Mouse (Mus musculus) neural tube, embryonic 14.5 days (tissue): Measurements from ENCODE around the gene Nxn. TPM values are rescaled to one million over a fixed set of nuclear protein-coding genes. Genes with fewer than 3 reads are reported as not detected.

Experiments
- ATAC-seq: fragments of 200-750 bp; cut with Nextera tagmentation; 2 replicates; pipeline ENCODE4 v1.8.0; 2017; ENCODE audit warnings: low read depth, mild to moderate bottlenecking, moderate TSS enrichment, moderate library complexity
- H3K27ac ChIP-seq: fragments of 300-500 bp; sonication (generic); 2 replicates; pipeline ENCODE4 v1.5.1; 2014; ENCODE audit warnings: low read depth, mild to moderate bottlenecking, control low read depth, low read length, moderate library complexity, mixed read lengths
- H3K27me3 ChIP-seq: fragments of 300-500 bp; sonication (generic); 2 replicates; pipeline ENCODE4 v1.6.1; 2014; ENCODE audit warnings: low read length; ENCODE audit not compliant: control insufficient read depth, insufficient read depth
- H3K36me3 ChIP-seq: fragments of 300-500 bp; sonication (generic); 2 replicates; pipeline ENCODE4 v1.6.1; 2014; ENCODE audit warnings: low read length, mixed read lengths; ENCODE audit not compliant: control insufficient read depth, insufficient read depth
- H3K4me1 ChIP-seq: fragments of 300-500 bp; sonication (generic); 2 replicates; pipeline ENCODE4 v1.6.1; 2014; ENCODE audit warnings: low read length; ENCODE audit not compliant: control insufficient read depth, insufficient read depth
- H3K4me2 ChIP-seq: fragments of 300-500 bp; sonication (generic); 2 replicates; pipeline ENCODE4 v1.6.1; 2014; ENCODE audit warnings: mild to moderate bottlenecking, low read depth, low read length, control low read depth
- H3K4me3 ChIP-seq: fragments of 300-500 bp; sonication (generic); 2 replicates; pipeline ENCODE4 v1.5.1; 2014; ENCODE audit warnings: low read depth, low read length, control low read depth, mixed read lengths
- H3K9ac ChIP-seq: fragments of 300-500 bp; sonication (generic); replicated peaks from 2 replicates; pipeline ENCODE4 v1.6.1; 2014; ENCODE audit warnings: low read depth, mild to moderate bottlenecking, control low read depth, low read length, mixed read lengths
- H3K9me3 ChIP-seq: fragments of 300-500 bp; sonication (generic); 2 replicates; pipeline ENCODE4 v1.6.1; 2016; ENCODE audit warnings: low read length; ENCODE audit not compliant: control insufficient read depth
- WGBS: fragments of 180-500 bp; shearing (Covaris S2); extraction: QIAGEN DNeasy Blood & Tissue Kit; methylation state at CpG from one replicate; pipeline ENCODE4 v1.1.7; 2014; 5-methylcytosine and 5-hydroxymethylcytosine counted together
- polyA plus RNA-seq: library from polyadenylated mRNA; unstranded; fragments of >200 nt; fragmentation: Nextera tagmentation; extraction: Ambion mirVana; gene quantifications from 2 replicates; pipeline ENCODE4 v1.2.1, GENCODE M21; 2014

Nxn gene
- polyA plus RNA-seq, 1 experiment from 2014 or later, result 23.5 TPM

GRCm38 (mm10) chr11:76406702-76407583 is 8.0 kb upstream of the Nxn start, which contains the start of gene Timm22:
TSS of gene Timm22 (plus strand) at chr11:76406952.
- ATAC-seq, result peak; percentile 94
- peak within 1 kb of the TSS; percentile 67 for H3K4me3 ChIP-seq
- 0 out of 2 replicates have a peak, but pooled peaks cover 7% of the 10 kb centered on the region for H3K4me1 ChIP-seq
- peak within 1 kb of the TSS; percentile 67 for H3K4me2 ChIP-seq
- H3K9me3 ChIP-seq, result no peaks in the 10 kb centered on the region
- H3K9ac ChIP-seq, result peak within 1 kb of the TSS; percentile 75
- no peaks in the 10 kb centered on the region for H3K36me3 ChIP-seq
- H3K27me3 ChIP-seq, result no peaks in the 10 kb centered on the region
- under 1% methylated on average over 46 of the region's 46 CpGs for WGBS
- peak within 1 kb of the TSS; percentile 16; the same call in 1 of the 2 replicates for H3K27ac ChIP-seq

GRCm38 (mm10) chr11:76405626-76406264 is 6.8 kb upstream of the Nxn start:
- H3K27ac ChIP-seq, result no peak overlapping the region
- no peak for ATAC-seq
- H3K36me3 ChIP-seq, result no peaks in the 10 kb centered on the region
- WGBS, result 87% methylated on average over 5 of the region's 5 CpGs
- H3K27me3 ChIP-seq, result no peaks in the 10 kb centered on the region
- H3K4me2 ChIP-seq, result no peak overlapping the region
- H3K9me3 ChIP-seq, result no peaks in the 10 kb centered on the region
- H3K9ac ChIP-seq, result no peak overlapping the region
- H3K4me3 ChIP-seq, result no peak overlapping the region
- 0 out of 2 replicates have a peak, but pooled peaks cover 7% of the 10 kb centered on the region for H3K4me1 ChIP-seq

- 63% methylated on average over 4 of the region's 4 CpGs for WGBS
- Histone ChIP-seq H3K36me3 (no peaks in the 10 kb centered on the region), H3K4me1 (0 out of 2 replicates have a peak, but pooled peaks cover 7% of the 10 kb centered on the region), H3K4me2 (no peak overlapping the region), H3K27ac (no peak overlapping the region), H3K4me3 (no peak overlapping the region), H3K27me3 (no peaks in the 10 kb centered on the region), H3K9ac (no peak overlapping the region), H3K9me3 (no peaks in the 10 kb centered on the region)
- no peak for ATAC-seq
Observed at GRCm38 (mm10) chr11:76405113-76405512, 6.2 kb upstream of the Nxn start.

- Histone ChIP-seq H3K27ac (no peak overlapping the region), H3K27me3 (no peaks in the 10 kb centered on the region), H3K36me3 (no peaks in the 10 kb centered on the region), H3K4me2 (no peak overlapping the region), H3K4me3 (no peak overlapping the region), H3K9ac (no peak overlapping the region), H3K4me1 (peaks cover 9% of the 10 kb centered on the region), H3K9me3 (no peaks in the 10 kb centered on the region)
- no peak for ATAC-seq
- WGBS, result 68% methylated on average over 10 of the region's 10 CpGs
Observed at GRCm38 (mm10) chr11:76401398-76401797, 2.5 kb upstream of the Nxn start.

- 11% methylated on average over 11 of the region's 11 CpGs for WGBS
- Histone ChIP-seq H3K9ac (no peak overlapping the region), H3K4me3 (peak overlapping the region; percentile 87; the same call in 1 of the 2 replicates), H3K36me3 (no peaks in the 10 kb centered on the region), H3K27me3 (no peaks in the 10 kb centered on the region), H3K27ac (no peak overlapping the region), H3K4me2 (peak overlapping the region; percentile 96), H3K9me3 (no peaks in the 10 kb centered on the region), H3K4me1 (peaks cover 9% of the 10 kb centered on the region)
- no peak for ATAC-seq
Observed at GRCm38 (mm10) chr11:76399587-76400330, 819 bp upstream of the Nxn start.

GRCm38 (mm10) chr11:76398312-76398797 is 585 bp downstream of the Nxn start:
- no peaks in the 10 kb centered on the region for H3K27me3 ChIP-seq
- peak overlapping the region; percentile 86 for H3K27ac ChIP-seq
- H3K36me3 ChIP-seq, result no peaks in the 10 kb centered on the region
- peak; percentile 66 for ATAC-seq
- peak overlapping the region; percentile 96 for H3K4me2 ChIP-seq
- H3K9me3 ChIP-seq, result no peaks in the 10 kb centered on the region
- peaks cover 9% of the 10 kb centered on the region for H3K4me1 ChIP-seq
- peak overlapping the region; percentile 87 for H3K4me3 ChIP-seq
- under 1% methylated on average over 24 of the region's 33 CpGs for WGBS
- H3K9ac ChIP-seq, result peak overlapping the region; percentile 72

- peak overlapping the region; percentile 72 for H3K9ac ChIP-seq
- H3K4me1 ChIP-seq, result peaks cover 9% of the 10 kb centered on the region
- peak overlapping the region; percentile 86 for H3K27ac ChIP-seq
- no peak for ATAC-seq
- no peaks in the 10 kb centered on the region for H3K36me3 ChIP-seq
- H3K4me2 ChIP-seq, result peak overlapping the region; percentile 96
- no peaks in the 10 kb centered on the region for H3K27me3 ChIP-seq
- peak overlapping the region; percentile 87 for H3K4me3 ChIP-seq
- no peaks in the 10 kb centered on the region for H3K9me3 ChIP-seq
- WGBS, result under 1% methylated on average over 26 of the region's 26 CpGs
Observed at GRCm38 (mm10) chr11:76397650-76398311, 1.2 kb downstream of the Nxn start.

GRCm38 (mm10) chr11:76392996-76393395 is 5.9 kb downstream of the Nxn start:
- H3K27ac ChIP-seq, result no peak overlapping the region
- 92% methylated on average over 11 of the region's 11 CpGs for whole genome bisulfite sequencing
- no peak for ATAC-seq

More at GRCm38 (mm10) chr11:76392996-76393395, 5.9 kb downstream of the Nxn start:
- Histone ChIP-seq H3K4me3 (no peak overlapping the region), H3K27me3 (no peaks in the 10 kb centered on the region), H3K9ac (no peak overlapping the region), H3K4me1 (peaks cover 7% of the 10 kb centered on the region; the same call in 1 of the 2 replicates), H3K9me3 (no peaks in the 10 kb centered on the region), H3K4me2 (no peak overlapping the region), H3K36me3 (no peaks in the 10 kb centered on the region)
